Mouse (Mus musculus) liver, embryonic 13.5 days (tissue): Measurements from ENCODE around the gene Eif3j1. TPM values are rescaled to one million over a fixed set of nuclear protein-coding genes. Genes with fewer than 3 reads are reported as not detected.
"Not testable (repeated sequence)": the region's sequence is repeated elsewhere in the genome, so short reads cannot be mapped to it uniquely, and the experiment has no call there.

Experiments
- ATAC-seq: fragments of 200-750 bp; cut with Nextera tagmentation; 2 replicates; pipeline ENCODE4 v1.8.0; 2017; ENCODE audit warnings: low read depth, mild to moderate bottlenecking, moderate number of reproducible peaks, moderate library complexity
- DNase-seq: peaks from one replicate; pipeline ENCODE4 v3.0.0; 2022
- H3K27ac ChIP-seq: fragments of 300-500 bp; sonication (generic); 2 replicates; pipeline ENCODE4 v1.5.1; 2015; ENCODE audit warnings: moderate library complexity, mild to moderate bottlenecking, inconsistent platforms
- H3K27me3 ChIP-seq: fragments of 300-500 bp; sonication (generic); 2 replicates; pipeline ENCODE4 v1.6.1; 2015; ENCODE audit warnings: mild to moderate bottlenecking, inconsistent platforms
- H3K36me3 ChIP-seq: fragments of 300-500 bp; sonication (generic); 2 replicates; pipeline ENCODE4 v1.6.1; 2015; ENCODE audit warnings: mild to moderate bottlenecking, inconsistent platforms
- H3K4me1 ChIP-seq: fragments of 300-500 bp; sonication (generic); replicated peaks from 2 replicates; pipeline ENCODE4 v1.6.1; 2015; ENCODE audit warnings: inconsistent platforms
- H3K4me2 ChIP-seq: fragments of 300-500 bp; sonication (generic); 2 replicates; pipeline ENCODE4 v1.6.1; 2015; ENCODE audit warnings: inconsistent platforms, mild to moderate bottlenecking, moderate library complexity
- H3K4me3 ChIP-seq: fragments of 300-500 bp; sonication (generic); replicated peaks from 2 replicates; pipeline ENCODE4 v1.5.1; 2015; ENCODE audit warnings: mild to moderate bottlenecking, inconsistent platforms
- H3K9ac ChIP-seq: fragments of 300-500 bp; sonication (generic); 2 replicates; pipeline ENCODE4 v1.6.1; 2015; ENCODE audit warnings: mild to moderate bottlenecking, inconsistent platforms
- H3K9me3 ChIP-seq: fragments of 300-500 bp; sonication (generic); replicated peaks from 2 replicates; pipeline ENCODE4 v1.6.1; 2016; ENCODE audit warnings: inconsistent platforms
- WGBS: fragments of 180-500 bp; shearing (Covaris S2); methylation state at CpG from one replicate; pipeline ENCODE4 v1.1.7; 2015; ENCODE audit not compliant: insufficient replicate concordance; 5-methylcytosine and 5-hydroxymethylcytosine counted together
- polyA plus RNA-seq: library from polyadenylated mRNA; unstranded; fragments of >200 nt; fragmentation: Nextera tagmentation; extraction: Ambion mirVana; gene quantifications from 2 replicates; pipeline ENCODE4 v1.2.1, GENCODE M21; 2015

The Eif3j1 gene
- polyA plus RNA-seq, 1 experiment from 2014 or later = 11.0 TPM

- no peaks in the 10 kb centered on the region for H3K27me3 ChIP-seq
- no peaks in the 10 kb centered on the region for H3K9me3 ChIP-seq
- no peak overlapping the region for H3K4me3 ChIP-seq
- H3K36me3 ChIP-seq = peaks cover 62% of the 10 kb centered on the region
- ATAC-seq (0 out of 2 replicates have a peak, but pooled peaks have one; percentile 27), DNase-seq (no peak)
- H3K4me2 ChIP-seq = no peak overlapping the region
- WGBS = 70% methylated on average over 11 of the region's 11 CpGs
- no peak overlapping the region for H3K9ac ChIP-seq
- no peak overlapping the region for H3K27ac ChIP-seq
- no peaks in the 10 kb centered on the region for H3K4me1 ChIP-seq
Measured at GRCm38 (mm10) chr2:122059365-122060115, 31.2 kb downstream of the Eif3j1 start.

DNA sequence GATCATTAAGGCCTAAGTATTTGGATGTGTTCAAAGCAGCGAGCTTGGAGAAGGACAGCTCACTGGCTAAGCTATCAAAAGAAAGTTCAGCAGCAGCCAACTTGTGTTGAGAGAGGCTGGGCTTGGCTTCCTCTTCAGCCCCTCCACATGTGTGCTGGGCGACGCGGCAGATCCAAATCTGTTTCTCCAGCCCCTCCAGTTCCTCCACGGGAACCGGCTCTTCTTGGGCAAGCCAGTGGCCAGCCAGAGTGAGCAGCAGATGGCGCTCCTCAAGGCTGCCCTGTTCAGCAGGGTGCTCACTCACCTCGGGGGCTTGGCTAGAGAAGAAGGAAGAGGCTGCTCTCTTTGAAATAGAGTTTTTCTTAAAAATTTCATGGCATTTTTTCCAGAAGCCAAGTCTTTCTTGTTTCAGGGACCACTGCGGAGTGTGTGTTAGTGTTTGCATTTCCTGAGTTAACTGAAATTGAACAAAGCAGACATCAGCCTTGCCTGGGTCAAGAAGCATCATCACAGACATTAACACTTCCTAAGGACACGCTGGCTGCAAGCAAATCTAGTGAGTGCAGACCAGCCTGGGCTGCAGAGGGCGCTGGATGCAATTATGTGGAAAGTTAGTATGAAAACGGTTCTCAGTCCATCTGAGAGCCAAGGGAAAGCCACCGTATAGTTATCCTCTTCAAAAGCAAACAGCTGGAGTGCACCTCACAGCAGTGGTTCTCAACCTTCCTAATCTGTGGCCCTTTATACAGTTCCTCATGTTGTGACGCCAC lies 37.0 kb downstream of the Eif3j1 start:
- Histone ChIP-seq H3K4me3 (no peak overlapping the region), H3K4me1 (no peaks in the 10 kb centered on the region), H3K27me3 (no peaks in the 10 kb centered on the region), H3K9ac (no peak overlapping the region), H3K36me3 (peaks cover 54% of the 10 kb centered on the region), H3K4me2 (no peak overlapping the region), H3K9me3 (no peaks in the 10 kb centered on the region), H3K27ac (no peak overlapping the region)
- 43% methylated on average over 14 of the region's 14 CpGs for WGBS
- ATAC-seq (no peak), DNase-seq (no peak)

- Histone ChIP-seq H3K4me1 (no peaks in the 10 kb centered on the region), H3K9me3 (no peaks in the 10 kb centered on the region), H3K4me3 (no peak overlapping the region), H3K36me3 (peaks cover 52% of the 10 kb centered on the region), H3K27ac (no peak overlapping the region), H3K9ac (no peak overlapping the region), H3K4me2 (no peak overlapping the region), H3K27me3 (no peaks in the 10 kb centered on the region)
- 72% methylated on average over 8 of the region's 8 CpGs for WGBS
- no peak for ATAC-seq
- no peak for DNase-seq
Measured at GRCm38 (mm10) chr2:122066241-122066640, 37.9 kb downstream of the Eif3j1 start.

GRCm38 (mm10) chr2:122069144-122069912 lies 41.0 kb downstream of the Eif3j1 start:
- Histone ChIP-seq H3K4me3 (no peak overlapping the region), H3K9ac (no peak overlapping the region), H3K4me2 (no peak overlapping the region), H3K9me3 (no peaks in the 10 kb centered on the region), H3K27me3 (no peaks in the 10 kb centered on the region), H3K36me3 (peaks cover 53% of the 10 kb centered on the region), H3K27ac (no peak overlapping the region), H3K4me1 (no peaks in the 10 kb centered on the region)
- 0 out of 2 replicates have a peak, but pooled peaks have one; percentile 17 for ATAC-seq
- no peak for DNase-seq
- 68% methylated on average over 6 of the region's 6 CpGs for WGBS

- Histone ChIP-seq H3K9ac (no peak overlapping the region), H3K36me3 (peaks cover 52% of the 10 kb centered on the region), H3K27me3 (no peaks in the 10 kb centered on the region), H3K4me1 (no peaks in the 10 kb centered on the region), H3K9me3 (no peaks in the 10 kb centered on the region), H3K4me3 (no peak overlapping the region), H3K27ac (no peak overlapping the region), H3K4me2 (no peak overlapping the region)
- WGBS = 24% methylated on average over 5 of the region's 5 CpGs
- DNase-seq (peak; percentile 26), ATAC-seq (no peak)
Measured at GRCm38 (mm10) chr2:122069922-122070321, 41.6 kb downstream of the Eif3j1 start.

GRCm38 (mm10) chr2:122081728-122082456 lies 53.5 kb downstream of the Eif3j1 start:
- no peak overlapping the region for H3K9ac ChIP-seq

DNA sequence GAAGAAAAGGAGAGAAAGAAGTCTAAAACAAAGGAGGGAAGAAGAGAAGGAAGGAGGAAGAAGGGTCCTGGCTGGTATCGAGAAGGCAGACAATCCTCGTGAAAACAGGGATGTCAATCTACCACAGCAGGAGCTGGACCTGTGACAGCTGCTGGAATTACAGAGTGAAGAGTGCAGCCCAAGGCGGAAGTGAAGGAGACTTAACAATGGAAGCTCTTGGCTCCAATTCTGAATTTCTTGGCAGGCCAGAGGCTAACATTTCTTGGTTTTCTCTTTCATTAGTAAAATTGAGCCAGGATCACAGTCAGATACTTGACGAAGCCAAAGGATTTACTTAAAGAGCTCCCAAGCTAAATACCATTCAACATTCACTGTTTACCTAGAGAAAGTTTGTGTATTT lies 58.1 kb downstream of the Eif3j1 start:
- Histone ChIP-seq H3K27ac (no peak overlapping the region), H3K9me3 (no peaks in the 10 kb centered on the region), H3K36me3 (peaks cover 43% of the 10 kb centered on the region), H3K4me3 (no peak overlapping the region), H3K9ac (no peak overlapping the region), H3K4me2 (no peak overlapping the region), H3K27me3 (no peaks in the 10 kb centered on the region), H3K4me1 (no peaks in the 10 kb centered on the region)
- ATAC-seq (no peak), DNase-seq (no peak)
- 75% methylated on average over 4 of the region's 4 CpGs for WGBS

More at GRCm38 (mm10) chr2:122081728-122082456, 53.5 kb downstream of the Eif3j1 start:
- Histone ChIP-seq H3K27ac (peak overlapping the region; percentile 43; the same call in 1 of the 2 replicates), H3K4me1 (no peaks in the 10 kb centered on the region), H3K4me2 (no peak overlapping the region), H3K27me3 (no peaks in the 10 kb centered on the region), H3K4me3 (no peak overlapping the region), H3K36me3 (peaks cover 53% of the 10 kb centered on the region), H3K9me3 (no peaks in the 10 kb centered on the region)
- peak; percentile 52 for ATAC-seq
- WGBS = 67% methylated on average over 7 of the region's 7 CpGs
- no peak for DNase-seq

DNA sequence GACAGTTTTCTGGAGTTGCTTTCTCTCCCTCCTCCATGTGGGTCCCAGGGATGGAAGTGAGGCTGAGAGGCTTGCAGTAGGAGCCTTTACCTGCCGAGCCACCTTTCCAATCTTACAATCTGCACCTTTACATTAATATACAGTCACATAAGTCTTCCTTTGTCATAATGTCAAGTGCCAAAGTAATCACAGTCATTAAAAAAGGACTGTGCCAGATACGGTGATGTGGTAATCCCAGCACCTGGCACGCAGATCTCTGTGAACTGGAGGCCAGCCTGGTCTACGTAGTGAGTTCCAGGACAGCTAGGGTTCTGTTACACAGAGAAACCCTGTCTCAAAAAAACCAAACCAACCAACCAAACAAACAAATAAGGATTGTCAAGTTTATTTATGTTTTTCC lies 65.5 kb downstream of the Eif3j1 start:
- H3K36me3 ChIP-seq = peaks cover 51% of the 10 kb centered on the region
- no peaks in the 10 kb centered on the region for H3K9me3 ChIP-seq
- no peaks in the 10 kb centered on the region for H3K4me1 ChIP-seq
- H3K4me2 ChIP-seq = no peak overlapping the region
- DNase-seq (no peak), ATAC-seq (no peak)
- no peak overlapping the region for H3K27ac ChIP-seq
- no peak overlapping the region for H3K9ac ChIP-seq
- no peaks in the 10 kb centered on the region for H3K27me3 ChIP-seq
- WGBS = 82% methylated on average over 4 of the region's 4 CpGs
- no peak overlapping the region for H3K4me3 ChIP-seq

DNA sequence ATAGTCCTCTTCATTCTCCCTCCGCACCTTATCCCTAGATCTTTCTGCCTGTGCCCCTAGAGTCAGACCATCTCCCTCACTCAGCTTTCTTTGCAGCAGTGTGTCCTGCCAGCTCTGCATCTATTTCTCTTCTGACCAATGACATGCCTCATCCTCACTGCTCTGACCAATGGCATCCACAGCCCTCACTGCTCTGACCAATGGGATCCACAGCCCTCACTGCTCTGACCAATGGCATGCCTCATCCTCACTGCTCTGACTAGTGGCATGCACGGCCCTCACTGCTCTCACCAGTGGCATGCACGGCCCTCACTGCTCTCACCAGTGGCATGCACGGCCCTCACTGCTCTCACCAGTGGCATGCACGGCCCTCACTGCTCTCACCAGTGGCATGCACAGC lies 69.3 kb downstream of the Eif3j1 start:
- DNase-seq, H3K9me3 ChIP-seq, H3K4me3 ChIP-seq, H3K27ac ChIP-seq, H3K4me2 ChIP-seq, H3K4me1 ChIP-seq, H3K9ac ChIP-seq, H3K27me3 ChIP-seq: not testable (repeated sequence)
- H3K36me3 ChIP-seq = peaks cover 55% of the 10 kb centered on the region
- 73% methylated on average over 5 of the region's 5 CpGs for WGBS
- peak; percentile 54; the same call in 1 of the 2 replicates for ATAC-seq

DNA sequence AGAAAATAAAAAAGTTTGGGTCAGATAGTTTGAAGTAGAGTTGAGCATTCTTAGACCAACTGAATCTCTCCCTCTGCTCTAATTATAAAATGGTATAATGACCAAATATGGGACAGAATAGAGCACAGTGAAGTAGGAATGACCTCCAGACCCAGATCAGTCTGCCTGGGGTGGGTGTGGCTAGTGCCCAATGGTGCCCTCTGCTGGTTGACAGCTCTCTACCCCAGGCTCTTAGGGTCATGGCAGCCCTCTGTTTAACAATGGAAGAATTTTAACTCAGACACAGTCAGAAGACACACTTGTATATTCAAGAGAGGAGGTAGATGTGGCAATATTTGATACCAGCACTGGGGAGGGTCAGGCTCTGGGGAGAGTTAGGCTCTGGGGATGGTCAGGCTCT lies 73.7 kb downstream of the Eif3j1 start:
- 0 out of 2 replicates have a peak, but pooled peaks have one; percentile 41 for ATAC-seq
- no peak for DNase-seq
- H3K9ac ChIP-seq = no peak overlapping the region
- no peak overlapping the region for H3K4me3 ChIP-seq
- H3K27me3 ChIP-seq = no peaks in the 10 kb centered on the region
- no peaks in the 10 kb centered on the region for H3K9me3 ChIP-seq
- H3K4me2 ChIP-seq = no peak overlapping the region
- no peaks in the 10 kb centered on the region for H3K4me1 ChIP-seq
- peaks cover 41% of the 10 kb centered on the region for H3K36me3 ChIP-seq
- H3K27ac ChIP-seq = no peak overlapping the region
